Mouse (Mus musculus) activated CD4-positive, CD25-positive, alpha-beta regulatory T cell, adult 9 weeks (primary cell): ENCODE measurements around the gene Cttnbp2. TPM values are rescaled to one million over a fixed set of nuclear protein-coding genes. Genes with fewer than 3 reads are reported as not detected.

Source experiments
- polyA plus RNA-seq: library from polyadenylated mRNA; unstranded; fragments of 100-300 nt; shearing (Covaris generic); gene quantifications from one replicate; pipeline ENCODE4 v1.2.1, GENCODE M21; 2017

Cttnbp2 gene
- polyA plus RNA-seq: not detected

DNA sequence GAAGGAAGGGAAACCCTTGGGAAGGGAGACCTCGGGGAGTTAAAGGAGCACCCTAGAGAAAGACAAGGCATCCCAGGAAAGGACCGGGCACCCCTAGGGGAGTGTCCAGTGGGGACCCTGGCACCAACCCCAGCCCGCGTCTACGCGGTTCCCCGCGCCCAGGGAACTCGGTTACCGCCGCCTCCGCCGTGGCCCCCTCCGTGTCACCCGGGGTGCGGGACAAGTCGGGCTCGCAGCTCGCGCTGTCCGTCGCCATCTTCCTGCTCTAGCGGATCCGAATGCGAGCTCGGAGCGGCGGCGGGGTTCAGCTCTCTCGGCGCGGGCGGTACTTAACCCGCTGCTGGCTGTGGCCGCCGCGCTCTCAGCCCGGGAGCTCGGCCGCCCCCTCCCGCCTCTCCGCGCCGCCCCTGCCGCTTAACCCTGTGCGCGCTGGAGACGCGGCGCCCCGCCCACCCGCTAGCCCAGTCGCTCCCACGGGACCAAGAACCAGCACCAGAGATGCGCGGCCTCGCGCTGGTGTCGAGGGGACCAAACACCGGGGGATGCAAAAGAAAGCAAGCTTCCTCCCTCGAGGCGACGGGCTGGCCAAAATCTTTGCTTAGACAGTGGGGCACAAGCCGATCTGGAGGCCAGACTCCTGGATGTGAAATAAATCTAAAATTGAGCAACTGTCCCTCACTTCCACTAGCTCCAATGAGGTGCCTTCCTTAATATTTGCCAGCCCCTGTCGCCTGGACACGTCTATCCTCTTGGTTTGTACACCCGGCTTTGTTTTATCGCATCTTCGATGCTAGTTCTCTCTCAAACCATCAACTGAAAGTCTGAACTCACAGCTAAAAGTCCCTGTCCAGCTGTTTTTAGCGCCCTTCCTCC, at the start of gene Cttnbp2:
Gene Cttnbp2, minus strand, starts transcription at position 364 of the 873 bp plus-strand sequence.

